Mouse (Mus musculus): ENCODE measurements around the gene Cdkn1a. TPM values are rescaled to one million over a fixed set of nuclear protein-coding genes. Genes with fewer than 3 reads are reported as not detected.
A peak's percentile ranks its signal among the peaks of the same experiment; 100 is the strongest.

The Cdkn1a gene
- polyA plus RNA-seq, 1 experiment from 2014 or later = 99.7 TPM

- Histone ChIP-seq H3K4me1 (peaks cover 29% of the 10 kb centered on the region), H3K4me2 (no peak overlapping the region), H3K27me3 (replicated peaks) (no peaks in the 10 kb centered on the region), H3K4me3 (replicated peaks) (no peak overlapping the region), H3K36me3 (peaks cover 26% of the 10 kb centered on the region), H3K9me3 (replicated peaks) (no peaks in the 10 kb centered on the region), H3K27ac (replicated peaks) (0 out of 2 replicates have a peak overlapping the region, but pooled peaks have one; percentile 37), H3K9ac (replicated peaks) (no peak overlapping the region)
- 90% methylated on average over 7 of the region's 7 CpGs for WGBS
- no peak for ATAC-seq (ENCODE audit: low FRiP score)
These were observed 40.9 kb upstream of the Cdkn1a start for GRCm38 (mm10) chr17:29049923-29050322.

GRCm38 (mm10) chr17:29050791-29051190, 40.0 kb upstream of the Cdkn1a start:
- Histone ChIP-seq H3K9me3 (replicated peaks) (no peaks in the 10 kb centered on the region), H3K4me1 (peaks cover 29% of the 10 kb centered on the region), H3K4me2 (peak overlapping the region; percentile 27; the same call in 1 of the 2 replicates), H3K27me3 (replicated peaks) (no peaks in the 10 kb centered on the region), H3K27ac (replicated peaks) (peak overlapping the region; percentile 37; the same call in 1 of the 2 replicates), H3K9ac (replicated peaks) (no peak overlapping the region), H3K4me3 (replicated peaks) (no peak overlapping the region), H3K36me3 (peaks cover 17% of the 10 kb centered on the region)
- ATAC-seq (ENCODE audit: low FRiP score) = no peak
- 41% methylated on average over 14 of the region's 14 CpGs for WGBS

GRCm38 (mm10) chr17:29053067-29053466, 37.7 kb upstream of the Cdkn1a start:
- ATAC-seq (ENCODE audit: low FRiP score) = no peak
- no peak overlapping the region for H3K4me3 ChIP-seq (replicated peaks)
- WGBS = 83% methylated on average over 6 of the region's 6 CpGs

GRCm38 (mm10) chr17:29053841-29054240, 36.9 kb upstream of the Cdkn1a start:
- Histone ChIP-seq H3K27ac (replicated peaks) (no peak overlapping the region), H3K4me3 (replicated peaks) (no peak overlapping the region), H3K4me1 (peaks cover 50% of the 10 kb centered on the region), H3K36me3 (no peaks in the 10 kb centered on the region), H3K9me3 (replicated peaks) (no peaks in the 10 kb centered on the region), H3K4me2 (no peak overlapping the region), H3K27me3 (replicated peaks) (no peaks in the 10 kb centered on the region), H3K9ac (replicated peaks) (no peak overlapping the region)
- no peak for ATAC-seq (ENCODE audit: low FRiP score)
- 69% methylated on average over 7 of the region's 7 CpGs for WGBS

More at GRCm38 (mm10) chr17:29053067-29053466, 37.7 kb upstream of the Cdkn1a start:
- Histone ChIP-seq H3K36me3 (peaks cover 1% of the 10 kb centered on the region; the same call in 1 of the 2 replicates), H3K27me3 (replicated peaks) (no peaks in the 10 kb centered on the region), H3K27ac (replicated peaks) (no peak overlapping the region), H3K9me3 (replicated peaks) (no peaks in the 10 kb centered on the region), H3K4me2 (no peak overlapping the region), H3K9ac (replicated peaks) (no peak overlapping the region), H3K4me1 (peaks cover 44% of the 10 kb centered on the region)

GRCm38 (mm10) chr17:29054429-29054828, 36.3 kb upstream of the Cdkn1a start:
- WGBS = 83% methylated on average over 6 of the region's 6 CpGs
- no peaks in the 10 kb centered on the region for H3K36me3 ChIP-seq

GRCm38 (mm10) chr17:29055586-29055985, 35.2 kb upstream of the Cdkn1a start:
- H3K9me3 ChIP-seq (replicated peaks) = no peaks in the 10 kb centered on the region
- H3K9ac ChIP-seq (replicated peaks) = no peak overlapping the region
- WGBS = 53% methylated on average over 5 of the region's 5 CpGs
- H3K4me3 ChIP-seq (replicated peaks) = no peak overlapping the region
- peaks cover 41% of the 10 kb centered on the region for H3K4me1 ChIP-seq
- ATAC-seq (ENCODE audit: low FRiP score) = no peak
- no peak overlapping the region for H3K27ac ChIP-seq (replicated peaks)
- no peak overlapping the region for H3K4me2 ChIP-seq
- no peaks in the 10 kb centered on the region for H3K36me3 ChIP-seq
- no peaks in the 10 kb centered on the region for H3K27me3 ChIP-seq (replicated peaks)

More at GRCm38 (mm10) chr17:29054429-29054828, 36.3 kb upstream of the Cdkn1a start:
- no peak overlapping the region for H3K4me2 ChIP-seq
- no peak overlapping the region for H3K27ac ChIP-seq (replicated peaks)
- peaks cover 51% of the 10 kb centered on the region for H3K4me1 ChIP-seq
- H3K4me3 ChIP-seq (replicated peaks) = no peak overlapping the region
- no peaks in the 10 kb centered on the region for H3K27me3 ChIP-seq (replicated peaks)
- H3K9ac ChIP-seq (replicated peaks) = no peak overlapping the region
- no peak for ATAC-seq (ENCODE audit: low FRiP score)
- H3K9me3 ChIP-seq (replicated peaks) = no peaks in the 10 kb centered on the region

GRCm38 (mm10) chr17:29056207-29056606, 34.6 kb upstream of the Cdkn1a start:
- Histone ChIP-seq H3K36me3 (no peaks in the 10 kb centered on the region), H3K27ac (replicated peaks) (no peak overlapping the region), H3K4me3 (replicated peaks) (no peak overlapping the region), H3K27me3 (replicated peaks) (no peaks in the 10 kb centered on the region), H3K4me1 (peaks cover 35% of the 10 kb centered on the region), H3K9me3 (replicated peaks) (no peaks in the 10 kb centered on the region), H3K4me2 (0 out of 2 replicates have a peak overlapping the region, but pooled peaks have one; percentile 7), H3K9ac (replicated peaks) (no peak overlapping the region)
- ATAC-seq (ENCODE audit: low FRiP score) = no peak
- 16% methylated on average over 7 of the region's 7 CpGs for WGBS

GRCm38 (mm10) chr17:29056699-29057151, 34.1 kb upstream of the Cdkn1a start:
- Histone ChIP-seq H3K4me1 (peaks cover 33% of the 10 kb centered on the region), H3K27ac (replicated peaks) (no peak overlapping the region), H3K9ac (replicated peaks) (no peak overlapping the region), H3K4me2 (0 out of 2 replicates have a peak overlapping the region, but pooled peaks have one; percentile 7), H3K36me3 (no peaks in the 10 kb centered on the region), H3K27me3 (replicated peaks) (no peaks in the 10 kb centered on the region), H3K4me3 (replicated peaks) (no peak overlapping the region), H3K9me3 (replicated peaks) (no peaks in the 10 kb centered on the region)
- WGBS = 5% methylated on average over 8 of the region's 8 CpGs
- ATAC-seq (ENCODE audit: low FRiP score) = no peak

GRCm38 (mm10) chr17:29057361-29057890, 33.4 kb upstream of the Cdkn1a start:
- no peak overlapping the region for H3K4me3 ChIP-seq (replicated peaks)
- no peaks in the 10 kb centered on the region for H3K27me3 ChIP-seq (replicated peaks)
- H3K9ac ChIP-seq (replicated peaks) = no peak overlapping the region
- no peak overlapping the region for H3K4me2 ChIP-seq
- 78% methylated on average over 11 of the region's 11 CpGs for WGBS
- no peak for ATAC-seq (ENCODE audit: low FRiP score)
- H3K36me3 ChIP-seq = no peaks in the 10 kb centered on the region
- H3K27ac ChIP-seq (replicated peaks) = 0 out of 2 replicates have a peak overlapping the region, but pooled peaks have one; percentile 37
- H3K9me3 ChIP-seq (replicated peaks) = no peaks in the 10 kb centered on the region
- peaks cover 37% of the 10 kb centered on the region for H3K4me1 ChIP-seq

- Histone ChIP-seq H3K9me3 (replicated peaks) (no peaks in the 10 kb centered on the region), H3K36me3 (no peaks in the 10 kb centered on the region), H3K27ac (replicated peaks) (peak overlapping the region; percentile 37; the same call in 1 of the 2 replicates), H3K27me3 (replicated peaks) (no peaks in the 10 kb centered on the region), H3K9ac (replicated peaks) (no peak overlapping the region), H3K4me3 (replicated peaks) (no peak overlapping the region), H3K4me1 (peaks cover 41% of the 10 kb centered on the region), H3K4me2 (no peak overlapping the region)
- ATAC-seq (ENCODE audit: low FRiP score) = no peak
- 68% methylated on average over 10 of the region's 10 CpGs for WGBS
These were observed 32.8 kb upstream of the Cdkn1a start for GRCm38 (mm10) chr17:29057961-29058360.

- no peak for ATAC-seq (ENCODE audit: low FRiP score)
- no peak overlapping the region for H3K9ac ChIP-seq (replicated peaks)
- WGBS = 78% methylated on average over 8 of the region's 8 CpGs
- no peaks in the 10 kb centered on the region for H3K27me3 ChIP-seq (replicated peaks)
- H3K4me2 ChIP-seq = no peak overlapping the region
- H3K9me3 ChIP-seq (replicated peaks) = no peaks in the 10 kb centered on the region
- H3K36me3 ChIP-seq = no peaks in the 10 kb centered on the region
- peaks cover 39% of the 10 kb centered on the region for H3K4me1 ChIP-seq
- H3K4me3 ChIP-seq (replicated peaks) = no peak overlapping the region
- H3K27ac ChIP-seq (replicated peaks) = no peak overlapping the region; the same call in 1 of the 2 replicates
These were observed 32.3 kb upstream of the Cdkn1a start for GRCm38 (mm10) chr17:29058487-29058886.

GRCm38 (mm10) chr17:29059581-29059980, 31.2 kb upstream of the Cdkn1a start:
- no peaks in the 10 kb centered on the region for H3K27me3 ChIP-seq (replicated peaks)
- no peak overlapping the region for H3K4me3 ChIP-seq (replicated peaks)
- H3K4me2 ChIP-seq = no peak overlapping the region
- H3K36me3 ChIP-seq = no peaks in the 10 kb centered on the region
- H3K4me1 ChIP-seq = peaks cover 33% of the 10 kb centered on the region
- no peak for ATAC-seq (ENCODE audit: low FRiP score)
- no peaks in the 10 kb centered on the region for H3K9me3 ChIP-seq (replicated peaks)
- no peak overlapping the region for H3K9ac ChIP-seq (replicated peaks)
- 92% methylated on average over 3 of the region's 3 CpGs for WGBS
- H3K27ac ChIP-seq (replicated peaks) = no peak overlapping the region
